Mouse (Mus musculus): ENCODE data around the gene Hspe1.

The Hspe1 gene

GRCm38 (mm10) chr1:55135846-55136245, 47.9 kb downstream of the Hspe1 start:
- no peak for DNase-seq

All from cerebellum, adult 11-12 months (tissue).